ENCODE assay signal across 13 mouse cellular contexts in the genomic region with DNA sequence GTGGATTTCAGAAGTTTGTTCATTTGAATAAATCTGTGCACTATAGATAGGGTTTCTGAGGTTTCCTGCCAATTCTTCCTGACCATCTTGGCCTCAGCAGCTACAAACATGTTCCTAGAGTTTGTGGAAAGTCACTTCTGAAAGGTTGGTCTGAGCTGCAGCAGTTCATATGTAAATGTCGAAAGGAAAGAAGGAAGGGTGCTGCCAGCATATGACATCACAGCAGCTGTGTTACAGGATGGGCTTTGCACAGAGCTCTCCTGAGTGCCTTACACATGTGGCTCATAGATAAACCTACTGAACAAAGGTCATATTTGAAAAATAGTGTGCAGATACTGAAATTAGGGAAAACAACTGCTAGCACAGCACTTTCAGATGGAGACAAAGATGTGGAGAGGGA.
DNase-seq lines count a peak whose midpoint lies in the region; ATAC-seq and TF ChIP-seq lines count a peak whose summit lies in the region.
"Had no signal": no experiment of that assay in that cellular context is flagged by ENCODE, and none has a peak within 500 bp of the region (broad histone marks: within the 10 kb centered on the region; RNA-seq: fewer than 3 reads in every experiment).

No protein-coding gene starts in this region.

- H3K9ac ChIP-seq in hindbrain, postnatal 0 days (replicated peaks; ENCODE audit: low read length), result no peak overlapping the region
- H3K9ac ChIP-seq in hindbrain, embryonic 16.5 days (ENCODE audit: low read depth, low read length), result no peak overlapping the region
- peak overlapping the region; percentile 33; the same call in 1 of the 2 replicates for H3K9ac ChIP-seq in heart, postnatal 0 days (replicated peaks; ENCODE audit: low read depth, low read length)
- H3K9ac ChIP-seq: liver, embryonic 15.5 days had no signal

- ATAC-seq in hindbrain, postnatal 0 days, result no peak
- ATAC-seq in hindbrain, embryonic 16.5 days, result no peak
- no peak for ATAC-seq in heart, postnatal 0 days (ENCODE audit: insufficient read depth, low read depth)
- ATAC-seq: Patski had no signal

- no peaks in the 10 kb centered on the region for H3K9me3 ChIP-seq in hindbrain, postnatal 0 days (ENCODE audit: low read length)
- H3K9me3 ChIP-seq in hindbrain, embryonic 16.5 days (ENCODE audit: control insufficient read depth, low read length), result no peaks in the 10 kb centered on the region
- no peaks in the 10 kb centered on the region for H3K9me3 ChIP-seq in heart, postnatal 0 days (replicated peaks; ENCODE audit: control insufficient read depth, low read length)
- H3K9me3 ChIP-seq: liver, embryonic 15.5 days had no signal

- peak; percentile 19 for DNase-seq in hindbrain, postnatal 0 days (ENCODE audit: low spot score)
- DNase-seq in CD4-positive helper T cell, adult 2 months (ENCODE audit: low read depth, low spot score), result peak; percentile 22
- peak; percentile 25 for DNase-seq in adipocyte (ENCODE audit: low spot score)
- DNase-seq in heart, postnatal 0 days (ENCODE audit: low spot score), result peak; percentile 36
- no peak for DNase-seq in testis, postnatal 10 days (ENCODE audit: low spot score)
- no peak for DNase-seq in thymus, adult 18-20 months
- DNase-seq in embryo, embryonic 11 days, result no peak
- DNase-seq: kidney, postnatal 25 days; right cerebral cortex, postnatal 4 days; thymus, postnatal 36 days had no signal

- no peak overlapping the region for H3K4me3 ChIP-seq in hindbrain, postnatal 0 days (ENCODE audit: low read length)
- H3K4me3 ChIP-seq in hindbrain, embryonic 16.5 days (ENCODE audit: low read length), result no peak overlapping the region
- H3K4me3 ChIP-seq in heart, postnatal 0 days (ENCODE audit: low read depth, low read length), result peak overlapping the region; percentile 26; the same call in 1 of the 2 replicates
- H3K4me3 ChIP-seq: liver, embryonic 15.5 days had no signal

- no peak for TF ChIP-seq EP300 in heart, postnatal 0 days (IDR thresholded peaks at IDR 0.05; ENCODE audit: low read depth)

- WGBS in hindbrain, postnatal 0 days, result 48% methylated on average over 1 of the region's 1 CpGs
- 38% methylated on average over 1 of the region's 1 CpGs for WGBS in hindbrain, embryonic 16.5 days
- 21% methylated on average over 1 of the region's 1 CpGs for WGBS in heart, postnatal 0 days

- no peaks in the 10 kb centered on the region for H3K36me3 ChIP-seq in hindbrain, postnatal 0 days (ENCODE audit: insufficient read depth, low read length)
- no peaks in the 10 kb centered on the region for H3K36me3 ChIP-seq in hindbrain, embryonic 16.5 days (ENCODE audit: control insufficient read depth, insufficient read depth, low read length)
- no peaks in the 10 kb centered on the region for H3K36me3 ChIP-seq in heart, postnatal 0 days (replicated peaks; ENCODE audit: control insufficient read depth, insufficient read depth, low read length)
- H3K36me3 ChIP-seq: liver, embryonic 15.5 days had no signal

- TF ChIP-seq CTCF in hindbrain, postnatal 0 days (IDR thresholded peaks at IDR 0.05; ENCODE audit: low read depth), result no peak
- TF ChIP-seq CTCF in heart, postnatal 0 days (IDR thresholded peaks at IDR 0.05; ENCODE audit: low read depth), result no peak

- H3K4me2 ChIP-seq in hindbrain, postnatal 0 days (ENCODE audit: low read depth, low read length), result no peak overlapping the region
- no peak overlapping the region for H3K4me2 ChIP-seq in hindbrain, embryonic 16.5 days (ENCODE audit: low read length)
- peak overlapping the region; percentile 54 for H3K4me2 ChIP-seq in heart, postnatal 0 days (ENCODE audit: low read depth, low read length)
- H3K4me2 ChIP-seq: liver, embryonic 15.5 days had no signal

- no peaks in the 10 kb centered on the region for H3K4me1 ChIP-seq in hindbrain, postnatal 0 days (ENCODE audit: insufficient read depth, low read length)
- H3K4me1 ChIP-seq in hindbrain, embryonic 16.5 days (ENCODE audit: control insufficient read depth, insufficient read depth, low read depth, low read length), result no peaks in the 10 kb centered on the region
- H3K4me1 ChIP-seq in heart, postnatal 0 days (ENCODE audit: control insufficient read depth, insufficient read depth), result peaks cover 12% of the 10 kb centered on the region; the same call in 1 of the 2 replicates

- no peaks in the 10 kb centered on the region for H3K27me3 ChIP-seq in hindbrain, postnatal 0 days (ENCODE audit: insufficient read depth, low read length)
- no peaks in the 10 kb centered on the region for H3K27me3 ChIP-seq in hindbrain, embryonic 16.5 days (replicated peaks; ENCODE audit: control insufficient read depth, insufficient read depth, low read length)
- H3K27me3 ChIP-seq in heart, postnatal 0 days (ENCODE audit: control insufficient read depth, insufficient read depth, low read length), result no peaks in the 10 kb centered on the region
- H3K27me3 ChIP-seq: liver, embryonic 15.5 days; Patski had no signal

- no peak overlapping the region for H3K27ac ChIP-seq in hindbrain, postnatal 0 days
- H3K27ac ChIP-seq in hindbrain, embryonic 16.5 days (ENCODE audit: low read depth, low read length), result no peak overlapping the region
- peak overlapping the region; percentile 16; the same call in 1 of the 2 replicates for H3K27ac ChIP-seq in heart, postnatal 0 days (ENCODE audit: low read depth)
- H3K27ac ChIP-seq: liver, embryonic 15.5 days had no signal

Comparison
In these comparisons a context has a peak if more than half of its experiments do, and no peak if none do; other contexts are left out.
1. DNase-seq: peak in hindbrain, postnatal 0 days (single experiment), CD4-positive helper T cell, adult 2 months (single experiment), adipocyte (single experiment) and heart, postnatal 0 days (single experiment); none in testis, postnatal 10 days (single experiment), thymus, adult 18-20 months (0 of 2) and embryo, embryonic 11 days (single experiment).